Mouse (Mus musculus) ES-Bruce4 (cell line): Measurements from ENCODE around the gene Lck.

Experiments used
- CTCF ChIP-seq: IDR thresholded peaks from one replicate; pipeline ENCODE4 v1.8.1; 2011; ENCODE audit warnings: low read depth, low read length
- EP300 ChIP-seq: IDR thresholded peaks from 2 replicates; pipeline ENCODE4 v1.6.1; 2011; ENCODE audit warnings: low read depth, low read length; ENCODE audit not compliant: insufficient read depth

DNA sequence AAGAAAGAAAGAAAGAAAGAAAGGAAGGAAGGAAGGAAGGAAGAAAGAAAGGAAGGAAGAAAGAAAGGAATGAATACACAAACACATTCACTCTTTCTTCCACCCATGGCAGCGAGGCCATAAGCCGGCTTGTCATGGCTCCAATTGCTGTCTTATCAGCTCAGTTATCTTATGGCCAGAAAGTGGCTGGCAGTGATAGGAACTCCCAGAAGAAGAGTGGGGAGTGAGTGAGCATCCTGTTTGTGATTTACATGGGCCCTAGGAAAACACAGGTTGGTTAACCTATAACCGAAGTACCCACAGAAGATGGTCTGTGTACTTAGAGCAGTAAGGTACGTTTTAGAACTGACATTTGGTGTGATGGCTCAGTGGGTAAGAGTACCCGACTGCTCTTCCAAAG, 12.3 kb downstream of the Lck start:
- TF ChIP-seq CTCF, result no peak
- no peak for TF ChIP-seq EP300
